Mouse (Mus musculus): ENCODE data around the gene Irf7.

Gene Irf7

GRCm38 (mm10) chr7:141218557-141219133, 47.6 kb downstream of the Irf7 start:
- DNase-seq, result no peak

GRCm38 (mm10) chr7:141218141-141218540, 48.1 kb downstream of the Irf7 start:
- DNase-seq, result no peak

- no peak for DNase-seq
These were observed 48.8 kb downstream of the Irf7 start for GRCm38 (mm10) chr7:141217343-141218013.

- no peak for DNase-seq
These were observed 49.4 kb downstream of the Irf7 start for GRCm38 (mm10) chr7:141216894-141217293.

GRCm38 (mm10) chr7:141215880-141216733, 50.2 kb downstream of the Irf7 start:
- DNase-seq, result peak; percentile 98

- peak; percentile 99 for DNase-seq
These were observed 51.0 kb downstream of the Irf7 start, which contains the start of gene Rassf7 for GRCm38 (mm10) chr7:141215101-141215879. Rassf7 (plus strand) TSS chr7:141215860.

- DNase-seq, result no peak
These were observed 52.0 kb downstream of the Irf7 start for GRCm38 (mm10) chr7:141214310-141214709.

GRCm38 (mm10) chr7:141213605-141214235, 52.6 kb downstream of the Irf7 start, which contains the start of gene Lmntd2:
Lmntd2 (minus strand) TSS chr7:141214080.
- no peak for DNase-seq

- DNase-seq, result no peak
These were observed 53.1 kb downstream of the Irf7 start for GRCm38 (mm10) chr7:141213133-141213532.

Data from kidney, adult 11 months (tissue).